Mouse (Mus musculus) spleen, postnatal 10 days (tissue): ENCODE measurements around the gene Fgfr4.

Experiments used
- DNase-seq, 2 experiments: peaks; one replicate each; pipeline ENCODE4 v3.0.0; 2021 to 2022; ENCODE audit warnings: low spot score in 2 of 2

The Fgfr4 gene

GRCm38 (mm10) chr13:55152621-55153415 is at the start of gene Fgfr4:
Gene Fgfr4, plus strand, starts transcription at chr13:55152640.
- DNase-seq, result no peak

GRCm38 (mm10) chr13:55103351-55103750 is 49.1 kb upstream of the Fgfr4 start:
- DNase-seq, result no peak

DNA sequence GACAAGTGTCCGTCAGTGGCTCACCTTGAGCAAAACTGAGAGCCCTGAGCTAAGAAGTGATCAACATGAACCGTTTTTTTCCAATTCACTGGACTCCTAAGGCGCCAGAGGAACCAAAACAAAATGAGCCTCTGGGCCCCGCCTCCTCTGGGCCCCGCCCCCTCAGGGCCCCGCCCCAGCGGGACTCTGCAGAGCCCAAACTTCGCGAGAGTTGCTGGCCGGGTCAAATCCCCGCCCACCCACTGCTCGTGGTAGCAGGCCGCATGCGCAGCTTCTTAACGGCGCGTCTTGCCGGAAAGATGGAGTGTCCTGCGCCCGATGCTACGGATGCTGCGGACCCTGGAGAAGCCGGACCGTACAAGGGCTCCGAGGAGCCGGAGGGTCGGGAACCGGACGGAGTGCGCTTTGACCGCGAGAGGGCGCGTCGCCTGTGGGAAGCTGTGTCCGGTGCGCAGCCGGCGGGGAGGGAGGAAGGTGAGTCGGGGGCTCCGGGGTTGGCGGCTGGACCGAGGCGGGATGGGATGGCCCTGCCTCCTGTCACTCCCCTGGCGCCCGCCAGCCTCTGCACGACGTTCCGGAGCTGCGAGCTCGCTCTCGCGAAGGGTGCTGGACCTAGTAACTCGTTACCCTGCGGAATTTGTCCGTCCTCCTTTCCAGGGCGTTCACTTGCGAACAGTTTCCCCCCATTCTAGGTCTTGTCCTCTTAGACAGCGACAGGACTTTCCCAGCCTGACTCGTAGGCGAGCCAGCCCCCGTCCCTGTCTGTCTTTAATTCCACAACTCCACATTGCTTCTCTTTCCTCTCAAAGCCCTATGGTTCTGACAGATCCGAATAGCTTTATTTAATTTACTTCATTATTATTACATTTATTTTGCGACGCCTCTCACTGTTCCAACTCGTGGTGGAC is 47.1 kb upstream of the Fgfr4 start, which contains the start of gene Zfp346:
TSS of gene Zfp346 (plus strand) at position 267 of the 908 bp plus-strand sequence.
- DNase-seq, result peak; percentile 98 to 99

DNA sequence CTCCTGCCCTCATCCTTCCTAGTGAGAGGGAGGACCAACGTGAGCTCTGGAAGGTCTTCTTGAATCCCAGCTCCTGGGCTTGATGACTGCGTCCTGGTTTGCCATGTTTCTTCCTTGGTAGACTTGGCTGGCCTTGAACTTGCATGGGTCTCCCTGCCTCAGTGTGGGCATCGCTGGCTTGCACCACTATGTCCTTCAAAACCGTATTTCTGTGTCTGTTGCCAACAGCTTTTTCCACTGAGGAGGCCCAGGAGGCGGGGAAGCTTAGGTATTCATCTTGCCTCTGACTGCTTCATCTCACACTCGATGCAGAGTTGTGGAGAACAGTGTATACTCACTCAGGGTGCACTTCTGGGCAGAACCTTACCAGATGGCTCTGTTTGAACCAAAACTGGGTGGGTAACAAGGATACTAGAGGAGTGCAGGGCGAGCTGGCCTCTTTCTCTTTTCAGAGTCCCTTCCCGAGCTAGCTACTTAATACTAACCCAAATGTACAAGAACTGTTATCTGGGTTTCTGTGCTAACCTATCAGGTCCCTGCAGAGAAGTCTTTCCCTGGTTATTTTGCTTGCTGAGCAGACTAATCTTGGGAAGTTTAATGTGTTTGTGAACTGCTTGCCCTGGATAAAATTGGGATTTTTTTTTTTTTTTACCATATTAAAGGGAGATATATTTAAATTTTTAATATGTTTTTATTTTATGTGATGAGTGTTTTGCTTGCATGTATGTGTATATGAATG is 46.3 kb upstream of the Fgfr4 start:
- DNase-seq, result peak; percentile 30 to 43

GRCm38 (mm10) chr13:55107116-55107515 is 45.3 kb upstream of the Fgfr4 start:
- no peak for DNase-seq

- no peak for DNase-seq
Observed at GRCm38 (mm10) chr13:55107694-55108093, 44.7 kb upstream of the Fgfr4 start.

DNA sequence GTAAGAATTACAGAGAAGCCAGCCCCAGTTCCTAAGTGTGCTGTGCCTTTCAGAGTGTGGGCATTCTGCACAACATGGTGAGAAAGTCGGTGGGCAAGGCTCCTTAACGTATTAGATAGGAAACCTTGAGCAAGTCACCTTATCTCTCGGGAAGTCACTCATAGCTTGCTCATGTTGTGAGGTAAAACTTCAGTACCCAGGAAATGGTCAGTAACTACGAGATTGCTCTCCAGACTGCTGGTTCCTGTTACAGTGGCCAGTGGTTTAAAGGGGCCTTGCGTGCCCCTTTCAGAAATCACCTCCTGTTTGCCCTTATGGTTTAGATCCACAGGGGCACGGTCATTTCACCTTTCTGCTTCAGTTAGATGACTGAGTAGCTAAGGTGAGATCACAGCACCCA is 38.1 kb upstream of the Fgfr4 start:
- DNase-seq, result no peak

DNA sequence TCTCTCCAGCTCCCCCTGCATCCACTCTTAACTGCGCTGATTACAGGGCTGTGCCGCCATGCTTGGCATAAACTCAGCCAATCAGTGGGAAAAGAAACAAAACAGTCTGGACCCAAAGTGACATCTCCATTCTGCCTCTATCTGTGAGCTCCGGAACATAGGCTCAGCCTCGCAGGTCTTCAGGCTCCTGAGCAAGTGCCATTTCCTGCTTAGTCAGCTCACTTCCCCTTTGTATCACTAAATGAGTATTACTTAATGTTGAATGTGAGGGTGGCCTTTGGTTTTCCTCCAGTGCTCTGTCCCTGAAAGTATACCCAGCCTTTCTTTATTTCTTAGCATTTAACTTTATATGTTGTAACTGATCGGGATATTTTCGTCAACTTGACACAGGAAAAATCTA is 27.5 kb upstream of the Fgfr4 start:
- DNase-seq, result no peak

GRCm38 (mm10) chr13:55133448-55133847 is 19.0 kb upstream of the Fgfr4 start, which contains the start of gene Gm17617:
Gene Gm17617, minus strand, starts transcription at chr13:55133548.
- no peak for DNase-seq

GRCm38 (mm10) chr13:55135382-55135781 is 17.1 kb upstream of the Fgfr4 start:
- no peak for DNase-seq

GRCm38 (mm10) chr13:55140271-55140670 is 12.2 kb upstream of the Fgfr4 start:
- DNase-seq, result no peak

DNA sequence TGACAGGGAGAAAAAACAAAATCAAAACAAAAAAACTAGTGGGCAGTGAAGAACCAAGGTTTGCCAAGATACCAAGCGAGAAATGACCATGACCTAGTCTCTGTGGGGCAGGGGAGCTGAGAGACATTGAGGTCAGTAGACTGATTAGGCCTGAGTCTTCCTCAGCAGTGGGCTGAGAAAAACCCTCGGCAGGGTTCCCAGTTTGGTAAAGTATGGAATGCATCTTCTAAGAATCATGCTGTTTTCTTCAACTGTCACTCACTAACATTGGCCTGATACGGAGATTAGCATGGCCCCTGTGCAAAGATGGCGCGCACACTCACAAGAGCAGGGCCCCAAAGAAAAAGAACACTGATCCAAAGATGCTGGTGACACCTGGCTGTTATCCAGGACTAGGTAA is 1.5 kb downstream of the Fgfr4 start:
- no peak for DNase-seq

DNA sequence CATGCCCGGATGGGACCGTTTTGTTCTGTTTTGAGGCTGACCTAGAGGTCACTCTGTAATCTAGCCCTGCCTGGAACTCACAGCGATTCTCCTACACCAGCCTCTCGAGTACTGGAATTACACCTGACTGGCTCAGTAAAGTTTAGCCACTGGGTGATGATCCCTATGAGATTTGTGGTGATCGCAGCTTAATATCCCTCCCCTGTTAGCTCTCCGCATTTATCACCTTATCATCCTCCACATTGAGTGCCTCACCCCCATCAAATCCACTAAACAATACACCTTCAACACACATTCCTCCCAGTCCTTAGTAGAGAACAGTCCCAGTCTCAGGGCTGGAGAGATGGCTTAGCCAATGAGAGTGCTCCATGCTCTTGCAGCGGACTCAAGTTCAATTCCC is 9.9 kb downstream of the Fgfr4 start:
- no peak for DNase-seq

DNA sequence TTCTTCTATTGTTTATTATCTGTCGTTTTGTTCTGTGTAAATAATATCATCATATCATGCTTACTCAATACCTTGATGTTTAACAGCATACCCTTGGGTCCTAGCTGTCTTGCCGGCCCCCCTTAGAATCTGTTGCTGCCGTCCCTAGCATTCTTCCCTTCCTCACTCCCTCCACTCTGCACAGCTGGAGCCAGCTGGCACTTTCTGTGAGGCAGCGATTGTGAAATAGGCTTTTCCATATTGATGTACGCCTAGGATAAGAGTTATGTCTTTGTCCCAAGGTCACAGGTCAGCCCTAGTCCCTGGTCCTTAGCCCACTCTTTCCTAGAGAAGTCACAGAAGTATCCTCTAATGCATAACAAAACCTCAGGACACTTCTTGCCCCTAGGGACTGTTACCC is 11.1 kb downstream of the Fgfr4 start:
- no peak for DNase-seq

GRCm38 (mm10) chr13:55165831-55166339 is 13.4 kb downstream of the Fgfr4 start:
- no peak for DNase-seq

GRCm38 (mm10) chr13:55166806-55167725 is 14.6 kb downstream of the Fgfr4 start:
- no peak for DNase-seq

GRCm38 (mm10) chr13:55167798-55168197 is 15.4 kb downstream of the Fgfr4 start:
- DNase-seq, result no peak

- no peak for DNase-seq
Observed at GRCm38 (mm10) chr13:55168255-55168654, 15.8 kb downstream of the Fgfr4 start.

DNA sequence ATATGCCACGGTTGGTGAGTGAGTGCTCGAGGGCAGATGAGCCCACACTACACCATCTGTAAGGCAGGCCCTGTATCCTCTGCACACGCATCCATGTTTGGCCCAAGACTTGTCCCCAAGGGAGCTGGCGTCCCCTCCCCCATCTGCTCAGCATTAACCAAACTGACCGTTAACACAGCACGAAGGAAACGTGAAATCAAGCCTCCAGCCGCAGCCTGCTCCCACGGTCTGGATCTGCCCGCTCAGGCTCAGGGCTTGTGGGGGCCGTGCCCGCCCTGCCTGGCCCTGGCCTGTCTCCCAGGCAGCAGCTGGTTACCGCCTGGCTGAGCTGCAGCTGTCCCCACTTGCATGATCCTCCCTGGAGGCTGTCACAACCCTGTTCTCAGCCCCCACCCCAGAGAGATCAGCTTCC is 16.5 kb downstream of the Fgfr4 start:
- DNase-seq, result no peak

GRCm38 (mm10) chr13:55171517-55172335 is 19.3 kb downstream of the Fgfr4 start:
- no peak for DNase-seq
